In genomic region chr17:79461681-79462091, GRCm38 (mm10) we compare ENCODE assay signal across 14 mouse cellular contexts.
DNase-seq lines count a peak whose midpoint lies in the region; ATAC-seq and TF ChIP-seq lines count a peak whose summit lies in the region.
"Had no signal": no experiment of that assay in that cellular context is flagged by ENCODE, and none has a peak within 500 bp of the region (broad histone marks: within the 10 kb centered on the region; RNA-seq: fewer than 3 reads in every experiment).

No protein-coding gene starts in this region.

- no peak for TF ChIP-seq CTCF in intestine, postnatal 0 days (IDR thresholded peaks at IDR 0.05; ENCODE audit: low read depth)

- peaks cover 20% of the 10 kb centered on the region for H3K4me1 ChIP-seq in embryonic facial prominence, embryonic 13.5 days
- peaks cover 15% of the 10 kb centered on the region for H3K4me1 ChIP-seq in embryonic facial prominence, embryonic 10.5 days
- peaks cover 13% of the 10 kb centered on the region for H3K4me1 ChIP-seq in intestine, embryonic 14.5 days (replicated peaks; ENCODE audit: control insufficient read depth, insufficient read depth, low read length)
- no peaks in the 10 kb centered on the region for H3K4me1 ChIP-seq in intestine, postnatal 0 days (replicated peaks; ENCODE audit: control insufficient read depth, insufficient read depth, low read length)
- peaks cover 8% of the 10 kb centered on the region; the same call in 1 of the 2 replicates for H3K4me1 ChIP-seq in embryonic facial prominence, embryonic 14.5 days (ENCODE audit: control insufficient read depth, insufficient read depth, low read length)
- H3K4me1 ChIP-seq: kidney, embryonic 15.5 days; neural tube, embryonic 12.5 days had no signal

- no peak overlapping the region for H3K4me2 ChIP-seq in embryonic facial prominence, embryonic 13.5 days
- no peak overlapping the region for H3K4me2 ChIP-seq in intestine, embryonic 14.5 days (ENCODE audit: low read length)
- H3K4me2 ChIP-seq in intestine, postnatal 0 days (replicated peaks; ENCODE audit: low read depth), result no peak overlapping the region
- no peak overlapping the region for H3K4me2 ChIP-seq in embryonic facial prominence, embryonic 14.5 days (ENCODE audit: low read depth, low read length)
- H3K4me2 ChIP-seq: heart, embryonic 11.5 days; kidney, embryonic 15.5 days; liver, embryonic 11.5 days; neural tube, embryonic 12.5 days had no signal

- H3K4me3 ChIP-seq in embryonic facial prominence, embryonic 13.5 days, result no peak overlapping the region
- no peak overlapping the region for H3K4me3 ChIP-seq in embryonic facial prominence, embryonic 10.5 days
- H3K4me3 ChIP-seq in intestine, embryonic 14.5 days (ENCODE audit: low read depth, low read length), result no peak overlapping the region
- H3K4me3 ChIP-seq in intestine, postnatal 0 days (ENCODE audit: low read depth, low read length), result no peak overlapping the region
- H3K4me3 ChIP-seq in embryonic facial prominence, embryonic 14.5 days (ENCODE audit: low read depth, low read length), result no peak overlapping the region
- H3K4me3 ChIP-seq: kidney, embryonic 15.5 days; neural tube, embryonic 12.5 days had no signal

- H3K27me3 ChIP-seq in embryonic facial prominence, embryonic 13.5 days, result no peaks in the 10 kb centered on the region
- no peaks in the 10 kb centered on the region for H3K27me3 ChIP-seq in embryonic facial prominence, embryonic 10.5 days (replicated peaks; ENCODE audit: low read depth, poor library complexity, severe bottlenecking)
- no peaks in the 10 kb centered on the region for H3K27me3 ChIP-seq in intestine, embryonic 14.5 days (replicated peaks; ENCODE audit: control insufficient read depth, insufficient read depth, low read length)
- no peaks in the 10 kb centered on the region for H3K27me3 ChIP-seq in intestine, postnatal 0 days (replicated peaks; ENCODE audit: control insufficient read depth, insufficient read depth, low read length)
- no peaks in the 10 kb centered on the region for H3K27me3 ChIP-seq in embryonic facial prominence, embryonic 14.5 days (replicated peaks; ENCODE audit: control insufficient read depth, insufficient read depth, low read length)
- H3K27me3 ChIP-seq: kidney, embryonic 15.5 days; neural tube, embryonic 12.5 days had no signal

- H3K36me3 ChIP-seq in embryonic facial prominence, embryonic 13.5 days, result no peaks in the 10 kb centered on the region
- no peaks in the 10 kb centered on the region for H3K36me3 ChIP-seq in embryonic facial prominence, embryonic 10.5 days (replicated peaks)
- no peaks in the 10 kb centered on the region for H3K36me3 ChIP-seq in intestine, embryonic 14.5 days (ENCODE audit: control insufficient read depth, insufficient read depth, low read length)
- H3K36me3 ChIP-seq in intestine, postnatal 0 days (ENCODE audit: control insufficient read depth, insufficient read depth), result no peaks in the 10 kb centered on the region
- no peaks in the 10 kb centered on the region for H3K36me3 ChIP-seq in embryonic facial prominence, embryonic 14.5 days (ENCODE audit: control insufficient read depth, insufficient read depth, low read length)
- H3K36me3 ChIP-seq: kidney, embryonic 15.5 days; neural tube, embryonic 12.5 days had no signal

- H3K9ac ChIP-seq in embryonic facial prominence, embryonic 13.5 days, result no peak overlapping the region
- H3K9ac ChIP-seq in intestine, embryonic 14.5 days (ENCODE audit: low read length), result no peak overlapping the region
- H3K9ac ChIP-seq in intestine, postnatal 0 days (ENCODE audit: low read depth, low read length), result no peak overlapping the region
- H3K9ac ChIP-seq in embryonic facial prominence, embryonic 14.5 days (ENCODE audit: low read depth, low read length), result no peak overlapping the region
- H3K9ac ChIP-seq: kidney, embryonic 15.5 days; neural tube, embryonic 12.5 days had no signal

- H3K9me3 ChIP-seq in embryonic facial prominence, embryonic 13.5 days, result no peaks in the 10 kb centered on the region
- H3K9me3 ChIP-seq in embryonic facial prominence, embryonic 10.5 days, result no peaks in the 10 kb centered on the region
- no peaks in the 10 kb centered on the region for H3K9me3 ChIP-seq in intestine, embryonic 14.5 days (ENCODE audit: control insufficient read depth, low read length)
- no peaks in the 10 kb centered on the region for H3K9me3 ChIP-seq in intestine, postnatal 0 days (ENCODE audit: control insufficient read depth)
- H3K9me3 ChIP-seq in embryonic facial prominence, embryonic 14.5 days (ENCODE audit: control insufficient read depth, low read length), result no peaks in the 10 kb centered on the region
- H3K9me3 ChIP-seq: kidney, embryonic 15.5 days; neural tube, embryonic 12.5 days had no signal

- ATAC-seq in embryonic facial prominence, embryonic 13.5 days (ENCODE audit: insufficient number of reproducible peaks, insufficient read depth, low FRiP score, low TSS enrichment, low read depth), result no peak
- no peak for ATAC-seq in intestine, embryonic 14.5 days (replicated peaks; ENCODE audit: low FRiP score, low TSS enrichment, low read depth)
- no peak for ATAC-seq in intestine, postnatal 0 days
- peak; percentile 56; the same call in 1 of the 2 replicates for ATAC-seq in embryonic facial prominence, embryonic 14.5 days (ENCODE audit: low read depth)
- ATAC-seq: hindbrain, embryonic 16.5 days had no signal

- peak overlapping the region; percentile 73 for H3K27ac ChIP-seq in embryonic facial prominence, embryonic 13.5 days
- no peak overlapping the region for H3K27ac ChIP-seq in embryonic facial prominence, embryonic 10.5 days (replicated peaks)
- H3K27ac ChIP-seq in intestine, embryonic 14.5 days (ENCODE audit: low read depth), result peak overlapping the region; percentile 45; the same call in 1 of the 2 replicates
- no peak overlapping the region for H3K27ac ChIP-seq in intestine, postnatal 0 days (ENCODE audit: low read depth, low read length)
- peak overlapping the region; percentile 41; the same call in 1 of the 2 replicates for H3K27ac ChIP-seq in embryonic facial prominence, embryonic 14.5 days (replicated peaks; ENCODE audit: low read depth, low read length)
- H3K27ac ChIP-seq: kidney, embryonic 15.5 days; neural tube, embryonic 12.5 days had no signal

- no peak for DNase-seq in embryonic facial prominence, embryonic 10.5 days (ENCODE audit: low spot score)
- DNase-seq in intestine, embryonic 14.5 days (ENCODE audit: low spot score), result no peak
- peak; percentile 75 for DNase-seq in embryonic facial prominence, embryonic 14.5 days (ENCODE audit: low spot score)
- peak; percentile 46 for DNase-seq in lung, postnatal 36 days
- DNase-seq in cerebellum, adult 11 months, result no peak
- no peak for DNase-seq in testis, postnatal 14 days (ENCODE audit: low spot score)
- DNase-seq: adrenal gland, postnatal 25 days had no signal

- WGBS in embryonic facial prominence, embryonic 13.5 days, result 40% methylated on average over 3 of the region's 3 CpGs
- 65% methylated on average over 3 of the region's 3 CpGs for WGBS in embryonic facial prominence, embryonic 10.5 days
- WGBS in intestine, embryonic 14.5 days, result 19% methylated on average over 3 of the region's 3 CpGs
- WGBS in intestine, postnatal 0 days, result 46% methylated on average over 3 of the region's 3 CpGs
- 48% methylated on average over 3 of the region's 3 CpGs for WGBS in embryonic facial prominence, embryonic 14.5 days

Comparison
In these comparisons a context has a peak if more than half of its experiments do, and no peak if none do; other contexts are left out.
1. H3K27ac ChIP-seq: peak in embryonic facial prominence, embryonic 13.5 days (single experiment), intestine, embryonic 14.5 days (single experiment) and embryonic facial prominence, embryonic 14.5 days (single experiment); none in embryonic facial prominence, embryonic 10.5 days (single experiment) and intestine, postnatal 0 days (single experiment).
2. DNase-seq: peak in embryonic facial prominence, embryonic 14.5 days (single experiment) and lung, postnatal 36 days (single experiment); none in embryonic facial prominence, embryonic 10.5 days (single experiment), intestine, embryonic 14.5 days (single experiment), cerebellum, adult 11 months (single experiment) and testis, postnatal 14 days (single experiment).